Mouse (Mus musculus) cerebellum, adult 2 months (tissue): ENCODE results near the gene Dner.

Source experiments
- CTCF ChIP-seq: fragments of 200-500 bp; IDR thresholded peaks from 2 replicates; pipeline ENCODE4 v1.5.1; 2011; ENCODE audit warnings: low read depth, mild to moderate bottlenecking, control low read depth, low read length, moderate library complexity, borderline replicate concordance; ENCODE audit not compliant: insufficient read depth
- POLR2A ChIP-seq: fragments of 200-500 bp; IDR thresholded peaks from 2 replicates; pipeline ENCODE4 v1.6.1; 2011; ENCODE audit warnings: low read length, control low read depth, borderline replicate concordance; ENCODE audit not compliant: insufficient read depth

DNA sequence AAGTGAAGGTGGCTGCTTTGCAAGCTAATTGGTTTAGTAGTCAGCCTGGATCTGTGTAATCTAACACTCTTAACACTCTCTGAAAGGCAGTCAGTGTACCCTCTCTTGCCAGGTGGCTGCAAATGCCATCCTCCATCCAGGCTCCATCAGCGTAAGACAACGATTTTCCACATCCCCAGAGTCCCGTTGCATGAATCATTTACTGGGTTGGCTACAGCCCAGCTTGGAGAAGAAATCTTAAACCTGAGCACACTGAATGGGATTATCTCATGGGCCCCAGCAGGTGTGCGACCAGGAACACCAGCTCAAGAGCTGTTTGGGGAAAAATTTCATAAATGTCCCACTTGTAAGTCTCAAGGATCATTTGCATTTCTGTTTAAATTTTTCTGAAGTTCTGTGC, 308.4 kb downstream of the Dner start:
- TF ChIP-seq POLR2A (no peak), CTCF (no peak)
